21 mouse cellular contexts compared by ENCODE assay signal in genomic region chr1:138282413-138283141, GRCm38 (mm10). TPM values are rescaled to one million over a fixed set of nuclear protein-coding genes. Genes with fewer than 3 reads are reported as not detected.
A peak's percentile ranks its signal among the peaks of the same experiment; 100 is the strongest.
DNase-seq lines count a peak whose midpoint lies in the region; ATAC-seq and TF ChIP-seq lines count a peak whose summit lies in the region.
"Had no signal": no experiment of that assay in that cellular context is flagged by ENCODE, and none has a peak within 500 bp of the region (broad histone marks: within the 10 kb centered on the region; RNA-seq: fewer than 3 reads in every experiment).

No protein-coding gene starts in this region.

- no peaks in the 10 kb centered on the region for H3K9me3 ChIP-seq in hindbrain, postnatal 0 days (ENCODE audit: low read length)
- H3K9me3 ChIP-seq in hindbrain, embryonic 11.5 days (ENCODE audit: control insufficient read depth, low read length): no peaks in the 10 kb centered on the region
- no peaks in the 10 kb centered on the region for H3K9me3 ChIP-seq in limb, embryonic 13.5 days
- H3K9me3 ChIP-seq: embryonic facial prominence, embryonic 12.5 days; heart, embryonic 10.5 days; limb, embryonic 15.5 days; midbrain, embryonic 12.5 days had no signal

- no peak for TF ChIP-seq CTCF in hindbrain, postnatal 0 days (IDR thresholded peaks at IDR 0.05; ENCODE audit: low read depth)

- no peaks in the 10 kb centered on the region for H3K4me1 ChIP-seq in hindbrain, postnatal 0 days (ENCODE audit: insufficient read depth, low read length)
- no peaks in the 10 kb centered on the region for H3K4me1 ChIP-seq in hindbrain, embryonic 11.5 days (replicated peaks; ENCODE audit: control insufficient read depth, insufficient read depth, low read length)
- peaks cover 18% of the 10 kb centered on the region for H3K4me1 ChIP-seq in limb, embryonic 13.5 days
- H3K4me1 ChIP-seq: heart, embryonic 10.5 days; midbrain, embryonic 12.5 days had no signal

- no peak overlapping the region for H3K9ac ChIP-seq in hindbrain, postnatal 0 days (replicated peaks; ENCODE audit: low read length)
- no peak overlapping the region for H3K9ac ChIP-seq in hindbrain, embryonic 11.5 days (ENCODE audit: low read depth, low read length)
- H3K9ac ChIP-seq in limb, embryonic 13.5 days: no peak overlapping the region
- H3K9ac ChIP-seq: embryonic facial prominence, embryonic 12.5 days; limb, embryonic 15.5 days; midbrain, embryonic 12.5 days had no signal

- no peak overlapping the region for H3K4me2 ChIP-seq in hindbrain, postnatal 0 days (ENCODE audit: low read depth, low read length)
- H3K4me2 ChIP-seq in hindbrain, embryonic 11.5 days (replicated peaks; ENCODE audit: low read depth, low read length): no peak overlapping the region
- no peak overlapping the region for H3K4me2 ChIP-seq in limb, embryonic 13.5 days (replicated peaks)
- H3K4me2 ChIP-seq: embryonic facial prominence, embryonic 12.5 days; limb, embryonic 15.5 days; midbrain, embryonic 12.5 days had no signal

- no peak overlapping the region for H3K4me3 ChIP-seq in hindbrain, postnatal 0 days (ENCODE audit: low read length)
- H3K4me3 ChIP-seq in hindbrain, embryonic 11.5 days (ENCODE audit: low read depth, low read length): no peak overlapping the region
- no peak overlapping the region for H3K4me3 ChIP-seq in limb, embryonic 13.5 days
- H3K4me3 ChIP-seq: embryonic facial prominence, embryonic 12.5 days; heart, embryonic 10.5 days; limb, embryonic 15.5 days; midbrain, embryonic 12.5 days had no signal

- no peaks in the 10 kb centered on the region for H3K36me3 ChIP-seq in hindbrain, postnatal 0 days (ENCODE audit: insufficient read depth, low read length)
- H3K36me3 ChIP-seq in hindbrain, embryonic 11.5 days (ENCODE audit: control insufficient read depth, insufficient read depth, low read length): no peaks in the 10 kb centered on the region
- H3K36me3 ChIP-seq in limb, embryonic 13.5 days: no peaks in the 10 kb centered on the region
- H3K36me3 ChIP-seq: embryonic facial prominence, embryonic 12.5 days; heart, embryonic 10.5 days; limb, embryonic 15.5 days; midbrain, embryonic 12.5 days had no signal

- H3K27ac ChIP-seq in hindbrain, postnatal 0 days: no peak overlapping the region
- H3K27ac ChIP-seq in hindbrain, embryonic 11.5 days (ENCODE audit: low read depth, low read length): no peak overlapping the region
- H3K27ac ChIP-seq in limb, embryonic 13.5 days: no peak overlapping the region
- H3K27ac ChIP-seq: embryonic facial prominence, embryonic 12.5 days; heart, embryonic 10.5 days; kidney, postnatal 0 days; limb, embryonic 15.5 days; midbrain, embryonic 12.5 days; stomach, postnatal 0 days had no signal

- peak; percentile 50 for DNase-seq in hindbrain, postnatal 0 days (ENCODE audit: low spot score)
- DNase-seq in hindbrain, embryonic 11.5 days (ENCODE audit: low spot score): no peak
- peak; percentile 11 for DNase-seq in lung, postnatal 10 days
- no peak for DNase-seq in lung, postnatal 25 days (ENCODE audit: low spot score)
- DNase-seq in forelimb bud, embryonic 11.5 days (ENCODE audit: low read depth, low spot score): peak; percentile 46
- DNase-seq: adrenal gland, postnatal 25 days; cerebellum, postnatal 25 days; gastrocnemius, postnatal 14 days; heart, postnatal 4 days; lung, postnatal 14 days; thymus, postnatal 36 days had no signal

- WGBS in hindbrain, postnatal 0 days: 82% methylated on average over 3 of the region's 3 CpGs
- WGBS in hindbrain, embryonic 11.5 days: 84% methylated on average over 3 of the region's 3 CpGs
- WGBS in limb, embryonic 13.5 days: 19% methylated on average over 3 of the region's 3 CpGs

- no peak for ATAC-seq in hindbrain, postnatal 0 days
- ATAC-seq in hindbrain, embryonic 11.5 days (ENCODE audit: low FRiP score): no peak
- 0 out of 2 replicates have a peak, but pooled peaks have one; percentile 54 for ATAC-seq in limb, embryonic 13.5 days (ENCODE audit: low FRiP score, low read depth)
- ATAC-seq in frontal cortex, adult (ENCODE audit: low TSS enrichment): no peak

- H3K27me3 ChIP-seq in hindbrain, postnatal 0 days (ENCODE audit: insufficient read depth, low read length): no peaks in the 10 kb centered on the region
- no peaks in the 10 kb centered on the region for H3K27me3 ChIP-seq in hindbrain, embryonic 11.5 days (ENCODE audit: control insufficient read depth, insufficient read depth, low read length)
- peaks cover 19% of the 10 kb centered on the region for H3K27me3 ChIP-seq in limb, embryonic 13.5 days
- H3K27me3 ChIP-seq: embryonic facial prominence, embryonic 12.5 days; midbrain, embryonic 12.5 days had no signal

RNA-seq across cellular contexts. Expression of gene Atp6v1g3, which starts 9.0 kb away (rescaled TPM):
- not detected in 2 replicates for total RNA-seq in hindbrain, postnatal 0 days (2014; rRNA removed)
- polyA plus RNA-seq in hindbrain, postnatal 0 days (2015; fragmentation: Nextera tagmentation; extraction: Ambion mirVana): not detected in 2 replicates
- polyA plus RNA-seq in hindbrain, embryonic 11.5 days (2014; fragmentation: Nextera tagmentation; extraction: Ambion mirVana): 0.10 TPM in 1 of 2 replicates, not detected in the other
- polyA plus RNA-seq in limb, embryonic 13.5 days (2015; fragmentation: Nextera tagmentation; extraction: Ambion mirVana): 0.51 and 0.84 TPM in 2 replicates
- total RNA-seq: adrenal gland, postnatal 25 days; gastrocnemius, postnatal 14 days; heart, postnatal 4 days; left cerebral cortex, adult 18-20 months had no signal
- polyA plus RNA-seq: heart, embryonic 10.5 days; intestine, embryonic 14.5 days; midbrain, embryonic 12.5 days; stomach, postnatal 0 days had no signal

Comparison
In these comparisons a context has a peak if more than half of its experiments do, and no peak if none do; other contexts are left out.
1. DNase-seq: peak in hindbrain, postnatal 0 days (single experiment), lung, postnatal 10 days (single experiment) and forelimb bud, embryonic 11.5 days (single experiment); none in hindbrain, embryonic 11.5 days (single experiment) and lung, postnatal 25 days (single experiment).